Mouse (Mus musculus): Measurements from ENCODE around the gene Slc2a12. TPM values are rescaled to one million over a fixed set of nuclear protein-coding genes. Genes with fewer than 3 reads are reported as not detected.

Slc2a12 gene
- total and polyA plus RNA-seq, 2 experiments from 2014 or later, result 7.9 to 10.0 TPM

- peak; percentile 7; the same call in 1 of the 2 replicates for TF ChIP-seq CTCF (IDR thresholded peaks at IDR 0.05; ENCODE audit: low read depth)
- H3K36me3 ChIP-seq (ENCODE audit: insufficient read depth, low read length), result no peaks in the 10 kb centered on the region
- ATAC-seq (peak; percentile 84), DNase-seq (ENCODE audit: low spot score) (peak; percentile 86)
- H3K27ac ChIP-seq, result no peak overlapping the region
- H3K9ac ChIP-seq (replicated peaks; ENCODE audit: low read length), result no peak overlapping the region
- H3K4me3 ChIP-seq (ENCODE audit: low read length), result no peak overlapping the region
- 19% methylated on average over 23 of the region's 23 CpGs for WGBS
- H3K27me3 ChIP-seq (ENCODE audit: insufficient read depth, low read length), result no peaks in the 10 kb centered on the region
- peak overlapping the region; percentile 46 for H3K4me2 ChIP-seq (ENCODE audit: low read depth, low read length)
- no peaks in the 10 kb centered on the region for H3K4me1 ChIP-seq (ENCODE audit: insufficient read depth, low read length)
- no peaks in the 10 kb centered on the region for H3K9me3 ChIP-seq (ENCODE audit: low read length)
These were observed 13.9 kb downstream of the Slc2a12 start for GRCm38 (mm10) chr10:22658534-22659385.

DNA sequence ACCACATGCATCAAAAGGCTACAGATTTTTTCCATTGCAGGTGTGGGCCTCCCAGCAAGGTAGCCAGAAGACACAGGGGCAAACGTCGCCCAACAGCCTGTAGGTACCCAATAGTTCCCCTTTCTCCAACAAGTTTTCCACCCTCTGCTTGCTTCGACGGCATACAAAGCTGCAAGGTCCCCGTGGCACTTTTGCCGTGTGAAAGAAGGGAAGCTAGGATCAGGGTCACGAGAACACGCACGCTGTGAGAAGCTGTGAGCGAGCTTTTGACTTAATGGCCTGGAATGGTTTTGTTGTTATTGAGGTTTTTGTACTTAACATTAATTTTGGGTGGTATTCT is 14.5 kb downstream of the Slc2a12 start:
- WGBS, result 60% methylated on average over 10 of the region's 10 CpGs
- no peak overlapping the region for H3K4me2 ChIP-seq (ENCODE audit: low read depth, low read length)

DNA sequence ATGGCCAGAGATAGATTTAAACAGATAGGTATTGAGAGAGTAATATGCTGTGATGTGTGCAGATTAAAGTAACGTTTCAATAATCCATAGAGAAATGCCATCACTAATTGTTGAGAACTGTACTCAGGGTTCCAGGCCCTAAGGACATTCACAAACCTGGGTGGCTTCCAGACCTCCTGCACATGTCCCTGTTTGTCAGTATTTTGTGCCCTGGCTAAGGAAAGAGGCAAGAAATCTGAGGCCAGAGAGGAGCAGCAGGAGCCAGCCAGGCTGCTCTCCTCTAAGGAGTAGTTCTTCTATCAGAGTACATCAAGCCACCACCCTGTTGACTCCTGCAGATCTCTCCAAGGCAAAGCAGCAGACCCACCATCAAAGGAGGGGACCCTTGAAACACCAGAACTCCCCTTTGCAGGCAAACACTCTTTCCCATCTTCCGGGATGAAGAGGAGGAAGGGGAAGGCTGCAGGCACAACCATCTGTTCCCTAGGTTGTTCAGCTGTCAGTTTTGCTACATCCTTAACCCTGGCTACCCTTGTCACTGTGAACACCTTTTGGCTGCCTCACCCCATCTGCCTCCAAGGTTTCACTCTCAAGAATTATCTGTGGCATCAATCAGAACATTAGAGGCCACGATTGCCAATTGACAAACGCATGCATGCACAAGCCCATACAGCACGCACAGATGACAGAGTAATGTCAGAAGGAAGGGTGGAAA is 15.6 kb downstream of the Slc2a12 start:
- Histone ChIP-seq H3K4me1 (ENCODE audit: insufficient read depth, low read length) (no peaks in the 10 kb centered on the region), H3K4me3 (ENCODE audit: low read length) (no peak overlapping the region), H3K36me3 (ENCODE audit: insufficient read depth, low read length) (no peaks in the 10 kb centered on the region), H3K9ac (replicated peaks; ENCODE audit: low read length) (no peak overlapping the region), H3K9me3 (ENCODE audit: low read length) (no peaks in the 10 kb centered on the region), H3K4me2 (ENCODE audit: low read depth, low read length) (no peak overlapping the region), H3K27ac (no peak overlapping the region), H3K27me3 (ENCODE audit: insufficient read depth, low read length) (no peaks in the 10 kb centered on the region)
- TF ChIP-seq CTCF (IDR thresholded peaks at IDR 0.05; ENCODE audit: low read depth), result no peak
- ATAC-seq (no peak), DNase-seq (ENCODE audit: low spot score) (no peak)
- WGBS, result 79% methylated on average over 5 of the region's 5 CpGs

More for the DNA sequence above, 14.5 kb downstream of the Slc2a12 start:
- Histone ChIP-seq H3K4me1 (ENCODE audit: insufficient read depth, low read length) (no peaks in the 10 kb centered on the region), H3K36me3 (ENCODE audit: insufficient read depth, low read length) (no peaks in the 10 kb centered on the region), H3K9ac (replicated peaks; ENCODE audit: low read length) (no peak overlapping the region), H3K9me3 (ENCODE audit: low read length) (no peaks in the 10 kb centered on the region), H3K4me3 (ENCODE audit: low read length) (no peak overlapping the region), H3K27me3 (ENCODE audit: insufficient read depth, low read length) (no peaks in the 10 kb centered on the region), H3K27ac (no peak overlapping the region)
- DNase-seq (ENCODE audit: low spot score) (no peak), ATAC-seq (no peak)
- no peak for TF ChIP-seq CTCF (IDR thresholded peaks at IDR 0.05; ENCODE audit: low read depth)

GRCm38 (mm10) chr10:22668509-22668908 is 23.7 kb downstream of the Slc2a12 start:
- Histone ChIP-seq H3K4me1 (ENCODE audit: insufficient read depth, low read length) (no peaks in the 10 kb centered on the region), H3K4me3 (ENCODE audit: low read length) (no peak overlapping the region), H3K27ac (no peak overlapping the region), H3K36me3 (ENCODE audit: insufficient read depth, low read length) (no peaks in the 10 kb centered on the region), H3K9me3 (ENCODE audit: low read length) (no peaks in the 10 kb centered on the region), H3K9ac (replicated peaks; ENCODE audit: low read length) (no peak overlapping the region), H3K27me3 (ENCODE audit: insufficient read depth, low read length) (no peaks in the 10 kb centered on the region), H3K4me2 (ENCODE audit: low read depth, low read length) (no peak overlapping the region)
- TF ChIP-seq CTCF (IDR thresholded peaks at IDR 0.05; ENCODE audit: low read depth), result no peak
- DNase-seq (ENCODE audit: low spot score), result no peak
- WGBS, result 94% methylated on average over 13 of the region's 13 CpGs
- ATAC-seq, result no peak

GRCm38 (mm10) chr10:22674176-22674575 is 29.4 kb downstream of the Slc2a12 start:
- WGBS, result 88% methylated on average over 8 of the region's 8 CpGs
- TF ChIP-seq CTCF (IDR thresholded peaks at IDR 0.05; ENCODE audit: low read depth), result no peak
- H3K36me3 ChIP-seq (ENCODE audit: insufficient read depth, low read length), result no peaks in the 10 kb centered on the region
- DNase-seq (ENCODE audit: low spot score) (no peak), ATAC-seq (no peak)
- H3K9me3 ChIP-seq (ENCODE audit: low read length), result no peaks in the 10 kb centered on the region
- H3K27me3 ChIP-seq (ENCODE audit: insufficient read depth, low read length), result no peaks in the 10 kb centered on the region
- H3K27ac ChIP-seq, result no peak overlapping the region
- no peak overlapping the region for H3K4me3 ChIP-seq (ENCODE audit: low read length)
- no peaks in the 10 kb centered on the region for H3K4me1 ChIP-seq (ENCODE audit: insufficient read depth, low read length)
- H3K9ac ChIP-seq (replicated peaks; ENCODE audit: low read length), result no peak overlapping the region
- H3K4me2 ChIP-seq (ENCODE audit: low read depth, low read length), result no peak overlapping the region

GRCm38 (mm10) chr10:22675848-22676630 is 31.2 kb downstream of the Slc2a12 start:
- WGBS, result 40% methylated on average over 13 of the region's 13 CpGs
- DNase-seq (ENCODE audit: low spot score), result peak; percentile 15

More at GRCm38 (mm10) chr10:22675848-22676630, 31.2 kb downstream of the Slc2a12 start:
- TF ChIP-seq CTCF (IDR thresholded peaks at IDR 0.05; ENCODE audit: low read depth), result no peak
- no peaks in the 10 kb centered on the region for H3K9me3 ChIP-seq (ENCODE audit: low read length)
- H3K9ac ChIP-seq (replicated peaks; ENCODE audit: low read length), result no peak overlapping the region
- no peak overlapping the region for H3K27ac ChIP-seq
- no peaks in the 10 kb centered on the region for H3K4me1 ChIP-seq (ENCODE audit: insufficient read depth, low read length)
- no peaks in the 10 kb centered on the region for H3K27me3 ChIP-seq (ENCODE audit: insufficient read depth, low read length)
- H3K4me3 ChIP-seq (ENCODE audit: low read length), result no peak overlapping the region
- peak overlapping the region; percentile 10; the same call in 1 of the 2 replicates for H3K4me2 ChIP-seq (ENCODE audit: low read depth, low read length)
- ATAC-seq, result no peak
- H3K36me3 ChIP-seq (ENCODE audit: insufficient read depth, low read length), result no peaks in the 10 kb centered on the region

Measured in hindbrain, postnatal 0 days (tissue).